Mouse (Mus musculus): Measurements from ENCODE around the gene Ifnb1.
"Not testable (repeated sequence)": the region's sequence is repeated elsewhere in the genome, so short reads cannot be mapped to it uniquely, and the experiment has no call there.

The Ifnb1 gene

DNA sequence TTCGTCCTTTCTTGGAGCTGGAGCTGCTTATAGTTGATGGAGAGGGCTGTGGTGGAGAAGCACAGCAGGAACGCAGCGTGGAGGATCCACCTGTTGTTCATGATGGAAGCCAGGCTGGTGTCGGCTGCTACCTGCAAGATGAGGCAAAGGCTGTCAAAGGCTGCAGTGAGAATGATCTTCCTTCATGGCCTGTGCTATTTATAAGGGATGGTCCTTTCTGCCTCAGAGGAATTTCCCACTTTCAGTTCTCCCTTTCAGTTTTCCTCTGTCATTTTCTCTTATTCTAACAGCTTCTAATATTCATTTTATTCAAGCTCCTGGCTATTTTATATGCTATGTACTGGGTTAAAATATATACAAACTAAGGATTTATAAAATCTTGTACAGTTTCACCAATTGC is at the start of gene Ifnb1:
Gene Ifnb1 (minus strand): TSS at position 101 of the 400 bp plus-strand sequence.
- DNase-seq, result no peak

DNA sequence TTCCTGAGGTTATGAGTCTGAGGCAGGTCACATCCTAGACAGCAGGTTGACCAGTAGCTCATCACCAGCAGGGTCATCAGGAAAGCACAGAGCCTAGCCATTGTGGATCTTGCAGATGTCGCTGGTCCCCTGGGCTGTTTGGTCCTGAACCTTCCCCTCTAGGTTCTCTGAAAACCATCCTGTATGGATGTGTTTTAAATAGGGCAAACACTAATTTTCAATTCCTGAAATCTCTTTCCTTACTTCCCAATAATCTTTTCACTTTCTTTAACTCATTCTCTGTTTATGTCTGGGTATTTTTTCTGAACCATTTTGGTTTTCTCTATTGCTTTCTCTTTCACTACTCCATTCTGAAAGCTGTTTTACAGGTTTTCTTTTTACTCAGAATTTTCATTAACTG is 49.1 kb upstream of the Ifnb1 start, which contains the start of gene Ifna14:
Gene Ifna14 (minus strand): TSS at position 101 of the 400 bp plus-strand sequence.
- no peak for DNase-seq

DNA sequence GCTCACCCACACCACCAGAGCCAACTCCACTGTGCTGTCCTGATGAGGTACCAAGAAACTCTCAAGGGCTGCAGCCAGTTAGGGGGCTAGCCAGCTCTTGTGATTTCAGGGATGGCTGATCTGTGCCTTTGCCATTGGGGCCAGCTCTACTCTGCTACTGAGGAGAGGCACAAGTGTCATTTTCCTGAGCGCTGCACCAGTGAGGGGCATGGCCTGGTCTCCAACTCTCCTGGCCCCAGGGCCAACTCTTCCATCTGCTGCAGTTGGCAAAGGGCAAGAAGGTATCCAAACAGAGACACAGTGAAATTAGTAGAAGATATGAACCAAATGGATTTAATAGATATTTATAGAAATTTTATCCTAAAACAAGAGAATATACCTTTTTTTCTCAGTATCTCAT is 39.2 kb upstream of the Ifnb1 start:
- DNase-seq, result no peak

DNA sequence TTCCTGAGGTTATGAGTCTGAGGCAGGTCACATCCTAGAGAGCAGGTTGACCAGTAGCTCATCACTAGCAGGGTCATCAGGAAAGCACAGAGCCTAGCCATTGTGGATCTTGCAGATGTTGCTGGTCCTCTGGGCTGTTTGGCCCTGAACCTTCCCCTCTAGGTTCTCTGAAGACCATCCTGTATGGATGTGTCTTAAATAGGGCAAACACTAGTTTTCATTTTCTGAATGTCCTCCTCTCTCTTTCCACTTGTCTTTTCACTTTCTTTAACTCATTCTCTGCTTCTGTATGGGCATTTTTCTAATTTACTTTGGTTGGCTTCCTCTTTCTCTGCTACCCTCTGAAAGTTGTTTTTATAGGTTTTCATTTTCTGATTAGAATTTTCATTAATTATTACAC is 35.6 kb upstream of the Ifnb1 start, which contains the start of gene Ifna15:
Gene Ifna15 (minus strand): TSS at position 101 of the 400 bp plus-strand sequence.
- not testable (repeated sequence) for DNase-seq

DNA sequence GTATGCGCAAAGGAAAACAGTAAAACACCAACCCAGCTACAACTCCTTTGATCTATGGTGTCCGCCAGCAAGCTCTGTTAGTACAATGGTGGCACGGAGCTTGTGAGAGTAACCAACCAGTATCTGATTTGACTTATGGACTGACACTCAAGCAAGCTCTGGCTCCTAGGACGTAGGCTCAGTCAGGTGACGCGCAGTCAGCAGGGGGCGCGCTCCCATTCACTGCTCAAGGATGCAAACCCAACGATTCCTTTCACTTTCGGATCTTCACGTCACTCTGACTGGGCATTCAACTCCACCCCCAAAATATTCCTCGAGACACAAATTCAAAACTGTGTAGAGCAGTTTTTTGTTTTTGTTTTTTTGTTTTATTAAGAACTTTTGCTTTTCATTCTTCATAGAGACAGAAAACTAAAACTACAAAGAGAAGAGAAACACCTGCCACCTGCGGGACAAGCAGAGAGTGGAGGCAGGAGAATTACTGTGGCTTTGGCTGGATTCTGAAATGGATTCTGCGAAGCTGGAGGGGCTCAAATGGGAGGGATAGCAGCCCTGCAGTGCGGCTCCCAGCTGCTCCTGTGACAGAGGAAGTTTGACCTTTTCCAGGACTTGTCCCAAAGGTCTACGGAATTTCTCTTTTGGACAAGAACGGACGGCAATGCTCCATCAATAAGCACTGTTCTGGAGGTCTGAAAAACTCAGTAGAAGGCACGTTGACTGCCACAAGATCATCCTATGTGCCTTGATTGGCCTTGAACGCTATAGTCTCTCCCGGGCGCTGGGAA is 27.8 kb upstream of the Ifnb1 start:
- DNase-seq, result peak; percentile 89

DNA sequence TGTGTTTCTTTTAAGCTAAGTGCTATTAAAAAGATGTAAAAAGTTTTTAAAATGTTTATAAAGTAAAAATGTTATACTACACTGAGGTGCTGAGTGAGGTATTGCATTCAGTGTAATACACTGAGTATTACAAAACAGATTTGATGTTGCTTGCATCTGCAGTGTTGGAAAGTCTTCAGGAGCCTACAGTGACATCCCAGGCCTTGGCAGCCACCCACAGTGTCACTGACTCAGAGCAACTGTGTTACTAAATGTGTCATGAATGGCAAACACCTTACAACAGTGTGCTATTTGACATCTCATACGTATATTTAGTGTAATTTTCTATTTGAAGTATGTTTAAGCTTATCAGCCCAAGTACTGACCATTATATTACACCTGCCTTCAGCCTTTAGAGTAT is 25.4 kb upstream of the Ifnb1 start:
- DNase-seq, result no peak

DNA sequence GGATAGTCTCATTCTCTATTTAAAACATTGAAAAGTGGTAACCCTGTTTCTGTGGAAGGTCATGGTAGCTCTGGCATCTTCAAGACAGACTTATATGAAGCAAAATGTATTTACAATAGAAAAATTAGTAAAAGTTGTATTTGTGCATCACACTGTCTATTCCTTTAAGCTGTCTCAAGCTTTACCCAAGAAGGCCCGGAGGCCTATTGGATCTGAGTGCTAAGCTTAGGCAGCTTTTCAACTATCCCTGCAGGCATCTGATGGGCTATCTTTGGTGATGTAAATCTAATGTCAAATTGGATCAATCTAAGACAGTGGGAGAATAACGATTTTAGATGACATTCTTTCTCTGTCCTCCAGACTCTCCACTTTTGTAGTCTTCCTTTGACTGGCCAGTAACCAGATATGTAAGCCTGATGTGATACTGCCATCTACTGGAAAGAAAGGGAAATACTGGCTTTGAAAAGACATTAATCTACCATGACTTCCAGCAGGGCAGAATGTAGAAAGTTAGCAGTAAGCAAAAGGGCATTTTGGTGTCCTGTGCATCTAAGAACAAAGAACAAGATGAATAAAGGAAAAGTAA is 21.2 kb upstream of the Ifnb1 start:
- DNase-seq, result no peak

DNA sequence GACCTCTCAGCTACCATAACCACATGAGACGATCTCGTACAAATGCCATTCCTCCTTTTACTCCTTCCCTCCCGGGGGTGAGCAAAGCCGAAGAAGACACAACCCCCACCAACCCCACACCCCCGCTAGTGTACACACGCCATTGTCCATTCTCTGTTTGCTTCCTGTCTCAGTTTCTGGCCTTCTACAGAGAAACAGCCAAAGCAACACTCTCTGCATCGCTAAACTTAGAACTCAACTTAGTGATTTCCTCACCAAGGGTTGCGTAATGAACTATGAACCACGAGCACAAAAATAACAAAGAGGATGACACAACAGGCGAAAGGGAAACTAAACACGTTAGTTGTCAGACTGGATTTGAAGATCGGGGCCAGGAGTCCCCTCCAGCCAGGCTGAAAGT is 14.8 kb upstream of the Ifnb1 start:
- DNase-seq, result no peak

DNA sequence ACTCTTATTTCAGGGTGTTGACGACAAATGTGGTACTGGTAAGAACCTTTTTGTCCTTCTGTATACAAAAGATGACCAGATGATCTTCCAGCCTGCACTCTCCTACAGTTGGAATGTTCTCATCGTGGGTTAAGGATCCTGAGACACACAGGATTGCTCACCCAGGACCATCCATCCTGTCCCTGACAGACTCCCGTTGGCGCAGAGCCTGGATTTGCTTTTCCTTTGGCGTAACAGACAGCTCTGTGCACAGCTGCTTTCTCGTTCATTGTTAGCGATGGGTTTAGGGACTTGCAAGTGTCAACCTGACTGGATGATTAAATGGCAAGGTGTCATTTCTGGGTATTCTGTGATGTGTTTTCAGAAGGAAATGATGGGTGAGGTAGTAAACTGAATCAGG is 14.1 kb upstream of the Ifnb1 start:
- DNase-seq, result peak; percentile 16

DNA sequence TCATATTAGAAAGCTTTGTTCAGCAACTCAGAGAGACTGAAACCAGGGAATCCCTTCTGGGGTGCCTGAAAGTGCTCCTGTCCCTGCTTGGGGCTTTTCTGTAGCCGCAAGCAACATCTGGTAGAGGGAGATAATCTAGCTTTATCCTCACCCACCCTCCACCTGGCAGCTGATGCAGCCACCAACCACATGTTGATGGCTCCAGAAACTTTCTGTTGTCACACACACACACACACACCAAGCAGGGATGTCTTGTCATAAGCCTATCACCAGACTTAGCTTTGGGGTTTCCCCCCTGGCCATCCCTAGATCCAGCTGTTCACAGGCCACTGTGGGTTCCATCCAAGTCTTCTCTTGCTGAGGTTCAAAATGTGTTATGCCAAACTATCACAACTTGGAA is 13.2 kb upstream of the Ifnb1 start:
- DNase-seq, result peak; percentile 73

DNA sequence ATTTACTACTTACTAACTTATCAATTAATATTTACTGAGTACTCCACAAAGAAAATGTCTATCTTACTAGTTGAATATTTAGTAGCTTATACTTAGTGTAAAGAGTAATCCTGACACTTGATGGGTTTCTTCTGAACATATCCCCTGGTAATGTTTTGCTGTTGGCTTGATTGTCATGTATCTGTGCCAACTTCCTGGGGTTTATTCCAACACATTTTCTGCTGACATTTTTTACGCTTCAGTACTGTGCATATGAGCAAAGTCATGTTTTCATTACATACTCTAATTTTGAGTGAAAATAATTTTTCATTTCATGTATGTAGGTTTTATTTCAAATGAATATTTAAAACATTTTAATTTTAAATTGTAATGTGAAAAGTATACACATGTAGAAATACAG is 12.3 kb upstream of the Ifnb1 start:
- no peak for DNase-seq

DNA sequence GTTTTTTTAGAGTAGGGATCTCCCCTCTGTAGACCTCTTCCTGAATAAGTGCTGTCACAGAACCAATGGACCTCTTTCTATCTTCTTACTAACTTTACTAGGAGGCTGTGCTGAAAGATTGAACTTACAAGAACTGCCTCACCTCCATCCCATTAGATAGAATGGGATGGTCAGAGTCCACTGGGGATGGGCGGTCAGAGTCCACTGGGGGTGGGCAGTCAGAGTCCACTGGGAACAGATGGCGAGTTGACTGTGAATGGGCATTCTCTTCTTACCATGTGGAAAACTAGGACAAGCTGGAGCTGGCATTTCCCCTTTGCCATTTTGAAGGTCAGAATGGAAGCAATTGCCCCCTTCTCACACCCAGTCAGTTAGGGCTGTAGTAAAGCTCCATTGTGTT is 10.9 kb upstream of the Ifnb1 start:
- DNase-seq, result no peak

DNA sequence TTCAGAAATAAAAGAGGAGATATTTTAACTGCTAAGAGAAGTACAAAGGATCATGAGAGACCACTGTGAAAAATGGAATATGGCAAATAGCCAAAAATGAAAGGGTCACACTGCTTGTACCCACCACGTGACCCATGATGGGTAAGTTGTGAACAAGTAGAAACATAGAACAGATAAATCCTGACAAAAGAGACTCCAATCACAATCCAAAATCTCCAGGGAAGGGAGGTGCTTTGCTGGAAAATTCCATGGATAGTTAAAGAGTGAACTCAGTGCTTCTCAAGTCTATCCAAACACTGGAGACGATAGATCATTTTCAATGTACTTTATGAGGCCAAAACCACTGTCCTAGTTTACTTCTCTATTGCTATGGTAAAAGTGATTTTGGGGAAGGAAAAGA is 8.3 kb upstream of the Ifnb1 start:
- DNase-seq, result no peak

DNA sequence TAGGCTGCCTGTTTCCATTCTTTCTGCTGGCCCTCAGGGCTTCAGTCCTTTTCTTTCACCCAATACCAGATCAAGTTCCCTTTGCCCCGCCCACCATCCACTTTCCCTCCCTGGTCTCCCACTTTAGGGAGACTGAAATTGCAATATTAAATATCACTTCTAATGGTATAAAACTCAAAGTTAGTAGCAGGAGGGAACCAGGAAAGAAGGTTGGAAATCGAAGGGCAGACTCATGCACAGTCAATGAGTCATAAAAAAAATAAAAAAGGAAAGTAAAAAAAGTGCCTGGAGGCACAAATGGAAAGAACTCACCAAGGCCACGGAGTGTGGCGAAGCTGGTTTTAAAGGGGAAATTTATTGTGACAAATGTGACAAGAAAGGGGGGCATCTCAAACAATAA is 7.7 kb upstream of the Ifnb1 start:
- DNase-seq, result no peak

DNA sequence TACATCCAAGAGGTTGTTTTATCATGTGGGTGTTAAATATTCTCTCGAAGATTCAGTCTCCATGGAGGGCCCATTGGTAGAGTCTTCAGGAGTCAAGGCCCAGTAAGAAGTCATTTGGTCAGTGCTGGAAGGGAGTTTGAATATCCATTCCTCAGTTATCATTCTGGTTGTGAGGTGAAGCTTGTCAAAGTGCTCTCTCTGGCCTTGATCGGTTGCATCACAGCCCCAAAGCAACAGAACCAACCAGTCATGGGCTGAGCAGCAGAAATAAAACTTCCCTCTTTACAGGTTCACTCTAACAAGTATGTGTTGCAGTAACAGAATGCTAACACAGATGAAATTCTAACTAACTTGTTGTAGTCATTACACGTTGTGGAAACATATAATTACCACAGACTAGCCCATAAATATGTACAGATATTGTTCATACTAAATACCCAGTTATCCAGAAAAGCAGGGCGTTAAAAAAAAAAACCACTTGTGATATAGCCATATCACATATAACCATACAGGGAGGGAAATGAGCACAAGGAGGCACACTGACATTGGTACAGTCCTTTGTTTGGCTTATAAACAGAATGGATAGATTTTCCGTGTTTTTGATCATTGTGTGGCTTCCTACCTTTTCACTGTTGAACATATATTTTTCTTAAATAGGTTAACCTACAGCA is 3.9 kb upstream of the Ifnb1 start:
- DNase-seq, result no peak

DNA sequence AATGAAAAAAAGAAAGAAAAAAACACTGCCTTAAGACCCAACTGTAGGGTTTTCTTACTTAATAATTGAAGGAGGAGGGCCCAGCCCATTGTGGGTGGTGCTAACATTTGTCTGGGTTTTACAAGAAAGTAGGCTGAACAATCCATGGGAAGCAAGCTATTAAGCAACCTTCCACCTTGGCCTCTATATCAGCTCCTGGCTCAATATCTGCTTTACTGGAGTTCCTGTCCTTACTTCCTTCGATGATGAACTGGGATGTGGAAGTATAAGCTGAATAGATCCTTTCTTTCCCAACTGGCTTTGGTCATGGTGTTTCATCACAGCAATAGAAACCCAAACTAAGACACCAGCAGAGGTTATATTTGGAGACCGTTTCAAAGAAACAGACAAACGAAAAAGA is 2.8 kb upstream of the Ifnb1 start:
- DNase-seq, result no peak

DNA sequence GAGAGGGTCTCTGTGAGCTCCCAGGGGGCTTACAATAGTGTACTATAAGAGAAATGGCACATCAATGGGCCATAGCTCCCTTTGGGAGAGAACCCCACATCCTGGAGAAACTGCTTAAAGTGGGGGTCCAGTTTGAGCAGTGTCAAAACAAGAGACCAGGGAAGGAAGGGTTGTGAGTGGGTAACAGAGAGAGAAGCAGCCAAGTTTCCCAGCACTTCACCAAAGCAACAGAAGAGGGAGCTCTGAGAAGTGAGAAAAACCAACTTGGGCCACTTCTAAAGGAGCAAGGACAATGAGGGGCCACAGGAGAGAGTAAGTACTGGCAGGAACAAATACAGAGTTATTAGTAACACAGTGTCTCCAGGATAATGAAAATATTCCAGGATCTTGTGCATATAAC is 667 bp upstream of the Ifnb1 start:
- DNase-seq, result no peak

DNA sequence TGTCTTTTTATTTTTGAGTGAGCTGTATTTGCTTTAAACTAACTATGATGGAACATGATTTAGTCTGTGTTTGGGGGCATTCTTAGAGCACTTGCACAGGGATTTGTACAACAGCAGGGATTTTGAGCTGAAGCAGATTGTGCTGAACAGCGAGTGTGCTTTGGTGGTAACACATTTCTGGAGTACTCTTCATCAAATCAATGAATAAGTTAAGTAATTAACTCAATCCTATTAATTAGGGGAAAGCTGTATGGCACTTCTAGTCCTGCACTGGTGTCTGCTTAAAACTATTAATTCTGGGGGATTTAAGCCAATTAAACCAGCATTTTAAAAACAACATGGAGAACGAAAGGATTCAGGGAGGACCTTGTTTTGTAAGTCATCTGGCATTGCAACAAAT is 4.6 kb downstream of the Ifnb1 start:
- no peak for DNase-seq

DNA sequence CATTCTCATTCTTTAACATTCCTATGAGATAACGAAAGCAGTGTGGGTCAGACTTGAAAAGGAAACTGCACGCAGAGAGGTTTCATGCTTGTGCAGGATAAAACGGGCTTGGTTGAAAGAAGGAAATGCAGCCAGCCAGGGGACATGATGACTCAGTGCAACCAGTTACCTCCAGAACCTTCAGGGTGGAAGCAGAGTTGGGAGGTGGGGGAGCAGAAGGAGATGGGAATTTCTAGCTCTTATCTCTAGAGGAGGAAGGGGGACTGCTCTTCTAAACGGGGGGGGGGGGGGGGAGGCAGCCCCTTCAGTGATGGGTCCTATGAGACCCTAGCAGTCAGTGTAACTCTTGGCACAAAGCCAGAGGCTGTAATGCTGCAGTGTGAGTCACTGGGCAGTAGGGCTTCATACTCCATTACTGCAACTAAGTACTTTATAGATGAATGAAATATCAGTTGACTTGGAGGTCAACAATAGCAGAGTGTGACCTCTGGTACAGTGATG is 6.8 kb downstream of the Ifnb1 start:
- peak; percentile 26 for DNase-seq

DNA sequence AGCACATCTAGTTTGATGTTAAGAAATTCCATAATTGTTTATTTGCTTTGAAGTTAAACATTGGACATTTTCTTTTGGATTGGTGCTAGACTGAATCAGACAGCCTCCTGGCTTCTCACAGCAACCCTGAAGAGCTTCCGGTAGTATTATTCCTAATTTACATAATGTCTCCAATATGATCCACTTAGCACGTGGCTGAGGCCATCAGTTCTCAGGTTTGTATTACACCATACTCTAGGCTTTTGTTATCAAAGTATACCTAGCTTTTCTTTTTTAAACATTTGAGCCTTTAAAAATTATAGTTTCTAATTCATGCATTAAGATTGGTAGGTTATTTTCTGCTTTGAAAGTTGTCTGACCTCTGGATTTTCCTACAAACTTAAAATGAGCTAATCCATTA is 7.3 kb downstream of the Ifnb1 start:
- no peak for DNase-seq

DNA sequence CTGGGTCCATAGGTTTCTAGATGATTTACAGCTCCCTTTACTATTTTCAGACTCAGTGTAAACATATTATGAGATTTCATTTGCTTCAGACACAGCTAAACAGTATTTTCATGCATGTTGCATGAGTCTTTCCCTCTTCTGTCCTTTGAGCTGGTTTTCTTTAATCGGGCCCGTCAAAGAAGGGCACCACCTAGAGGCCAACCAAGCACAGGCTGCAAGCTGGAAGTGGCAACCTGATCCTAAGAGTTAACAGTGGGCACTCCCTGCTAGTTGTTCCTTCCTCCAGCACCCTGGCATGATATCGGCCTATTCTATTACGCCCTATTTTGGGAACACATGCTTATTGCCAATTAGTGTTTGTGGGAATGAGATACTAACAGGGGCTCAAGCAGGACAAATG is 8.2 kb downstream of the Ifnb1 start:
- peak; percentile 58 for DNase-seq

DNA sequence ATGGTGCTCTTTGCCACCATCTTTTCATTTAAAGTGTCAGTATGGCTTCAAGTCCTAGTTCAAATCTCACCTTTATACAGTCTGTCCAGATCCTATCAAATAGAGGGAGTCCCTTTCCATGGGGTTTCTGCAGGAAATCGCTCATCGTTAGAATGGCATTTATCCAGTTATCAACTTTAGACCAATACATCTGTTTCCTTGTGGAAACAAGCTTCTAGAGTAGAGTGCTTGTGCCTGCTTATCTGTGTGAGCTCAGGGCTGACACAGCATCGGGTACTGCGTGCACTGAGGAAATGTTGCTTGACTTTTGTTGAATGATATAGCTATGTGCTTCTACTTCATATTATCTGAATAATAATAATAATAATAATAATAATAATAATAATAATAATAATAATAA is 8.8 kb downstream of the Ifnb1 start:
- DNase-seq, result peak; percentile 26

DNA sequence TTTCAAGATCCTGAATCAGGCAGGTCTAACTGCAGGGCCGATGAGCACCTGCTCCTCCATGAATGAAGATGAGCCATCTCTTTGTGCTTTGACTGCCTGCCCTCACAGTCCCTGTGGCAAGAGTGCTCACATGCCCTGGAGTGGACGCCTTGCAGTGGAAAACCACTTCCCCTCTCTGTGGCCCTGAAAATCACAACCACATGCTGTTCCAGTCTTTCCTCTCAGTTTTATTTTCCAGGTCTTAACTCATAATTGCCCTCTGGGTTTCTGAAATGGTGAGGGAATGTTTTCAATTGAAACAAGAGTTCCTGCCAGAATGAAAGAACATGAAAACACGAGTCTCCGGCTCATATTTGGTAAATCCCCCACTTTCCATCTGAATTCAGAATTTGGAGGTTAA is 18.8 kb downstream of the Ifnb1 start:
- DNase-seq, result no peak

DNA sequence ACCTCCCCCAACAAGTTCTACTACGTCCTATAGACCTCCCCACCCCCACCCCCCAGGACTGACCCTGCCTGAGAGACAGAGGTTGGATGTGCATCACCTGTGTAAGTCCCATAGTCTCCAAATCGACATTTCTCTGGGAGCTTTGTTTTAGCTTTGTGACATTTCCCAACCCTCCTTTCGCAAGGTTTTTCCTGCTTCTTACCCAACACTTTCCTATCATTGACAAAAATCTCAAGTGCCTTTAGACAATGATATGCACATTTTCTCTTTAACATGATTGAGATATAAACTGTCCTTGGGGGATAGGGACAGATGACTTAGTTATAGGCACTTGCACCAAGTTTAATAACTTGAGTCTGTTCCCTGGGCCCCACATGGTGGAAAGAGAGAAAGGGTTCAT is 21.3 kb downstream of the Ifnb1 start:
- no peak for DNase-seq
